Mouse (Mus musculus) fat pad, adult 2 months (tissue): ENCODE results near the gene Nle1.

Experiments used
- DNase-seq: peaks from one replicate; pipeline ENCODE4 v3.0.0-alpha.2; 2011; ENCODE audit warnings: low read depth, low spot score; ENCODE audit errors: extremely low read depth

Nle1 gene

DNA sequence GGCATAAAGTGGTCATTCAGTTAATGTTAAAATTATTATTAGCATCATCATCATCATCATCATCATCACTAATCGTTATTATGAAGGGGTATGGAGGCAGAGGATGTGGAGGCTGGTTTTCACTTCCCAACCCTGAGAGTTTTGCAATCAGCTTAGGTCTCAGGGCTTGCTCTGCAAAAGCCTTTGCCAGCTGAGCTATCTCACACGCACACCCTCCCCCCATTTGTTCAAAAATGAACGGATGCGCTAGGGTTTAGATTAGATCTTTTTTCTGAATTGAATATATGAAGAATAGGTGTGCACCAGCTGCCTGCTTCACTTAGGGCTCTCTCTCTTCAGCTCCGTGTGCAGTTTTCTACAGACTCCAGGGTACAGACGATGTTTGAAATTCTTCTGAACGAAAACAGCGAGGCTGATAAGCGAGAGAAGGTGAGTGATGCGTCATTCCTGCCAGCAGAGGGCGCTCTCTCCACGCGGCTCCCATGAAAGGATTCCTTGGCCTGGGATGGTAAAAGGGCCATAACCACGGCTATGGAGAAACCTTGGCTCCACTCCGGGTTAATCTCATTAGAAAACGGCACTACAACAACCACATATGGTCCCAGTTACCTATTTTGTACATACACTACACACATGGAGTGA, 6.6 kb upstream of the Nle1 start:
- no peak for DNase-seq

DNA sequence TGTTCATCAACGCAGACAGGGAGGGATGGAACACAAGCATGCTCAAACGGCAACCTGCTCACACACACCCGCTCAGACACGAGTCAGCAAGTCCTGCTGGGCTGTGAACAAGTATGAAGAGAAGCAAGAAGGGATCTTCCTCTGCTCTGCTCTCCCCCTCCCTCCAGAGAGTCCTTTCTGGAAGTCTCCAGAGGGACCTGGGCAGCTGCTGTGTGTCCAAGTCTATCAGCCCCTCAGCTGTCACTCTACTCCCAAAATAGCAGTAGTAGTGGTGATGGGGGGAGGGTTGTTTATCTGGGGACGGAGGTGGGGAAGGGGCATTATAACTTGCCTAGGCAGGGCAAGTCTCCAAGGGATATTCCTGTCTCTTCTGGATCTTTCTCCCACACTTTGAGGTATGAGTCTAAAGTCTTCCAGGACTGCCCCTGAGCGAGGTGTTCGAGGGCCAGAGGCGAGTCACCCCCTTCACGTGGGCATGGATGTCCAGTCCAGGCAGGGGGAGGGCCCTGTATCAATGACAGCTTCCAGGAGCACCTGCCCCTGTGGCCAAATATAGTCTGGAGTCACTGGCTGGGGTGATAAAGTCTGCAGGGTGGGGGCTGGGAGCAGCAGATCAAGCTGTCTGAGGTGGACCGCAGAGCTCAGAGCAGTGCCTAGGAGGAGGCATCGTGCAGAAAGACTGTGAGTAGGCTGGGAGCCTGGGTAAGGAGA, 2.6 kb upstream of the Nle1 start:
- DNase-seq = no peak

DNA sequence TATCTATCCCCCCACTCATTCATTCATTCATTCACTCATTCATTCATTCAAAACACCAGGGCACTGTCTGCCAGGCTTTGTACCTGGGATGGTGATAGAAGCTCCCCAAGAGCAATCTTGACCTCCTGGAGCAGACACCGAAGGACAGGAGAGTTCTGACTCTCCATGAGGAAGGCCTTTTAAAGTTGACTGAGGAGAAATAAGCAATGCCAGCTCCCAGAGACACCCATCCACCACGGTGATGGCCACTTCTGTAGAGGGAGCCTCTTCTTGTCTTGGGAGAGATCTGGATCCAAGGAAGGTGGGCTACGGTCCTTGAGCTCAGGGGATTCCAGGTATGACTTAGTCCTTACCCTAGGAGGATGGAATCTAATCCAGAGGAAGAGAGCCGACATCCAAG, 2.0 kb upstream of the Nle1 start, which contains the start of gene Unc45b:
Gene Unc45b (plus strand): TSS at position 301 of the 400 bp plus-strand sequence.
- no peak for DNase-seq

DNA sequence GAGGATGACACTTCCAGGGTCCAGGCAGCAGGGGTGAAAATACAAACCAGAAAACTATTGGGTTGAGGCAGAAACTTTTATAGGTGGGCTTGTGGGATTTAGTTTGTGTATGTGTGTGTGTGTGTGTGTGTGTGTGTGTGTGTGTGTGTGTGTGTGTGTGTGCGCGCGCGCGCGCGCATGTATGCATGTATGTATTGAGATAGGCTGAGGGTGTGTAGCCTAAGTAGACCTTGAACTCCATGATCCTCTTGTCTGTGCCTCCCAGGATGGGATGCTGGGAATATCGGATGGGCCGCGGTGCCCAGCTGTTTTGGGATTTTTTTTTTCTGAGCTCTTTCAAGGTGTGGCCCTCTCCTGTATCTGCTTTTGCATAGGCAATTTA, 388 bp upstream of the Nle1 start:
- no peak for DNase-seq

DNA sequence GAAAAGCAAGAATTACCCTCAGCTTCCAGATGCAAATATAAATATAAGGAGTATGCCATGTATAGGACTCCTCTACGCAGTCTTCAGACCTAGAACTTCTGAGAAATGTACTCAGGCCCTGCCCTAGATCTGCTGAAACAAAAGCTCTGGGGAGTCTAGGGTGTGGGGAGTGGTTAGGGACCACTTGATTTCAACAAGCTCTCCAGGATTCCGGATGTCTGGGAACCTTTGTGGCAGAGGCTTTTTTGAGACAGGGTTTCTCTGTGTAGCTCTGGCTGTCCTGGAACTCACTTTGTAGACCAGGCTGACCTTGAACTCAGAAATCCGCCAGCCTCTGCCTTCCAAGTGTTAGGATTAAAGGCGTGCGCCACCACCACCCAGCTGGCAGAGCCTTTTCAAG, 2.4 kb downstream of the Nle1 start:
- DNase-seq = no peak

DNA sequence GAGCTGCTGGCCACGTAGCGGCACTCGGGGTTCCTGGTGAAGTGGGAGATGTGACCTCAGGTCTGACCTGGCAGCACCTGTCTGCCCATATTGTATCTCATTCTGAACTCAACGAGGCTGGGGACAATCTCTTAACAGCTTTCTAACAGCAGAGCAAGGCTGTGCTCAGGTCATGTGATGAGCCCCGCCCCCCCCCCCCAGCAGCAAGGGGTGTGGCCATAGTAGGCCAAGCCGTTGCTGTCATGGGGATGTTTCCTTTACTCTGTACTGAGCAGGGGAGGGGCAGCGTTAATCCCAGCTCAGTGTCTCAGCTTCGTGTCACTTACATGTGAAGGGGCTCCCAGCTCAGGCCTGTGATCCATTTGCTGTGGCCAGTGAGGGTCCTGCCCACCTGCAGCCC, 3.3 kb downstream of the Nle1 start:
- no peak for DNase-seq

DNA sequence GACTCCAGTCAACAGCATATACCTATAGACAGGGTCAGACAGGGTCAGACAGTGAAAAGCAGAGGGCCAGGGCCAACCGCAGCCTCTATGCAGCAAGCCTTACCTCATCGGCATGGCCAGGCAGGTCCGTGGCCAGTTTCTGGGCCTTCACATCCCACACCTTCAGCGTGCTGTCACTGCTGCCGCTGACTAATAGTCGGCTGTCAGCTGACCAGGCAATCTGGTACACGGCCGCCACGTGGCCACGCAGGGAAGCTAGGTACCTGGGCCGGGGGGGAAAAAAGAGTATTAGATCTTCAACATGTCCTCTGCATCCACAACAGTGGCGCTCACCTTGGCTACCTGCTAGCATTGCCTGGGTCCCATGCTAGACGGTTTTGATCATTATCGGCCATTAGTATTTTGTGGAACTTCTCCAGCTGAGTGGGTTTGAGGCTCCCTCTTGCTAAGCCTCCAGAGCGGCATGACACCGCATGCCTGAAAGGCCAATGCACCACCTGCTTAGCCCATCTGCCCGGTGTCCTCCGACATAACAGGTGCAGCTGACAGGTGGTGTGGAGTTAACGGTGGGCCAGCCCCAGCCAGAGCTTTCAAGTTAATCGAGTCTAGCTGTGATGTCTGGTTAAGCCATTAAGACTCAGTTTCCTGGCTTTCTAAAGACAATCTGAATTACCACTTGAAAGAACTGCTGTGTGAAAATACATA, 6.5 kb downstream of the Nle1 start:
- no peak for DNase-seq

DNA sequence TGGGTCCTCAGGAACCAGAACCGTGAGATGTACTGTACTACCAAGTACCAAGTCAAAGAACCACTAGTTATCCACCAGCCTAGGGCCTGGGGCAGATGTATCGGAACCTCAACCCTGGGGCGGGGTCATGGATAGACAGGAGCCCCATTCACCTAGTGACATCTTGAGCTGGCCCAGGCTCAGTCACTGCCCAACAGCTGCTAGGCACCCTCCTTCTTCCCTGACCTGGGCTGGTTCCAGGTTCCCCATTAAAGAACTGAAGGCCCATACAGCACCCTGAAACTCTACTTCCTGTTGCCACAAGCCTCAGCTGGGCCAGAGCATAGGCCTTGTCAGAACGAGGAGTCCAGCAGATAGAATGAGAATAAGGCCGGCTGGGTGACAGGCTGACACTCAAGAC, 8.5 kb downstream of the Nle1 start:
- no peak for DNase-seq

DNA sequence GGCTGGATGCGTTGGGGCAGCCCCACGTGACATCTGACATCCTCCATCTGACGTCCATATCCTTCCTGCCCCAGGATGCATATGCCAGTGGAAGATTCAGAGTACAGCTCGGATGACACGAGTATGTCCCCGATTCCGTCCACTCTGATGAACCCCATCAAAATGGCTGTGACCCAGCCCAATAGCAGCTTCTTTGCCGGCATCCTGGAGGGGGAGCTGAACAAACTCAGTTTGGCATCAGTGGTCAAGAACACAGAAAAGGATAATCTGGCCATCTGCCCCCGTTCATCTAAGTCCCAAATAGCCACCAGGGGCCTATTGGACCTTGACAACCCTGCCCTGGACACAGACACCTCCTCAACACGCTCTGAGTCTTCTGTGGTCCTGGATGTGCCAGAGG, 10.7 kb downstream of the Nle1 start:
- no peak for DNase-seq

DNA sequence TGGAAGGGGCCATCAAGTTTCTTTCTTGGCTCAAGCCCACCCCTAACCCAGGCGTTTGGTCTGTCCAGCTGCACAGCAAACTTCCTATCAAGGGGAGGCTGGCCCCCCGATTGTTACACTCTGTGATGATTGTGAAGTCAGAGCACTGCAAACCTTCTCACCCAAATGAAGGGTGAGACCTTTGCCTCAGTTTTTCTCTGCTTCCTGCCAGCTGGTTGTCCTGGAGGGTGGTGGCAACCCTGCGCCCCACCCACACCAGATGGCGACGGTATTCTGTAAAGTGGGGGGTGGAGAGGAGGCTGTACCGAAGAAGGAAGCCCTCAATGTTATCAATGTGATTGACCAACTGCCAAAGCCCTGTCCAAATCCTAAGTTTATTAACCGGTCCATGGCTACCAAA, 16.3 kb downstream of the Nle1 start, which contains the start of gene Fndc8:
Gene Fndc8 (plus strand): TSS at position 189 of the 400 bp plus-strand sequence.
- DNase-seq = no peak

DNA sequence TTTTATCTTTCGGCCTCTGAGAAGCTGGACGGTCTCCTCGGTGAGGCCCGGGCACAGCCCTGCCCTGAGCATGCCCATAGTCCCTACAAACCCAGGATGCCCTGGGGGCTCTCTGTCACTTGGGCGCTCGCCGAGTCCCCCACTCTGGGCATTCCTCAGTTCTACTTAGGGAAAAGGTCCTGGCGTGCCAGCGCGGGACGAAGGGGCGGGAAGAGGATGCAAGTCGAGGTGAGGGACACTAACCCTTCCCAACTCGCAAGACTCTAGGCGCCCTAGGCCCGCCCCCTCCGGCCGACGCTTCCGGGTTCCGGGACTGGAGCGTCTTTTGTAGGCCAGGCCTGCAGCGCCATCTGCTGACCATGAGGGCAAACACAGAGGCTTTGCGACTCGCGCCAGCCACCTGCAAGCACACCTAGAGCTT, 17.9 kb downstream of the Nle1 start, which contains the start of gene Rad51d:
Gene Rad51d (minus strand): TSS at position 273 of the 421 bp plus-strand sequence.
- DNase-seq = no peak

DNA sequence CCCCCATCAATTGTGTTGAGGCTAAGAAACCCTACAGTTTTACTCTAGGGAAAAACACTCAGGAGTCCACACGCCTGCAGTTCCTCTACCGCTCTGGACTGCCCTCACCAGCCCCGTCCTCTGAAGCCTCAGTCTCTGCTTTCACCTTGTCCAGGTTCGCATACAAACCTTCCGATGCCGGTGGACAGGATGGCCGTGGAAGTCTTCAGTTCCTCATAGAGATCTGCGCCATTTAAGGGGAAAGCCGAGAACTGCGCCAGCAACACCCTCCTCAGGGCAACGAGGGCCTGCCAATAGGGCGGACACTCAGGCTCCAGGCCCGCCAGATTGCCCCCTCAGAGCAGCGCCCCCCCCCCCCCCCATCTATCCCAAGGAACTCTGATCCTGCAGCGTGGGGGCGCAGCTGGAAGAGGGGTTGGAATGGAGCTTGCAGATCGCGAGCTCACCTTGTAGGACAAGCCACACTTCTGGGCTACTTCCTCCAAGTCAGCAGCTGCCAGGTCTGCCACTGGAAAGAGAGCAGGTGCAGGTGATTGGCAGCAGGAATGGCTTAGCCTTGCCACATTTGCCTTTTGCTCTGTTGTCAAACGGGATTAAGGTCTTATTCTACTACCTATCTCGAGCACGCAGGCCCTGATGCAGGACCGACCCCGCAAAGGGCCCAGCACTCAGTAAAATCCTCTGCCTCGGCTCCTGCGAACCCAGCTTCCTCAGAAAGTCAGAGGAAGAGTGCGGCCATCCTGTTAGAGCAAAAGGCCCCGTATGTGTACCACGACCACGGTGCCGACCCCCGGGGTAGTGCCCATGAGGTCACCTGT, 18.5 kb downstream of the Nle1 start:
- DNase-seq = no peak

DNA sequence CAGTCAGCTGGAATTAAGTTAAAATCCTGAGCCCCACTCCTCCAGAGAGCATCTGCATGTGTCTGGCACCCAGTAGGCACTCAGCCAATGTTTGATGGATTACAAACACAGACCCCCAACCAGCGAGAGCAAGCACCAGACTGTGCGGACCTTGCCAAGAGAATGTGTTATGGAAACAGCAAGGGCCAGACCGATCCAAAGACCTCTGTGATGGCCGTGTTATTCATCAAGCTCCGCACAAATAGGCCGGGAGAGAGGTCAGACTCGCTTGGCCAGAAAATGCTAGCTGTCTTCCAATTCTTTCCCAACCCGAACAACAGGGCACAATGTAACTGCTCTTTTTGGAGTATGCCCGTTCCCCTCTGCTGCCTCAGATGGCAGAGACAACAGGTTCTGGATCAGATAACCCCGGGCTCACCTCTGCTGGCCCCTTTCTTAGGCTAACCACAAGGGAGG, 19.7 kb downstream of the Nle1 start:
- no peak for DNase-seq

DNA sequence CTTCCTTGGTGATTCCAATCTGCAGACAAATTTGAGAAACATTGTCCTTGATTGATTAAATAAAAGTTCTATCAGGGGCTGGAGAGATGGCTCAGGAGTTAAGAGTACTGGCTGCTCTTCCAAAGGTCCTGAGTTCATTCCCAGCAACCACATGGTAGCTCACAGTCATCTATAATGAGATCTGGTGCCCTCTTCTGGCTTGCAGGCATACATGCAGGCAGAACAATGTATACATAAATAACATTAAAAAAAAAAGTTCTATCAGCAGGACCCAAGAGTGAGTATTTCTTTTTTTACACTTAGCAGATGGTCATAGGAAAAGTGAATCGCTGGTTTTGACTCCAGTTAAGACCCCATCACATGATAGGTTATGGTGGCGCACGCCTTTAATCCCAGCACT, 21.7 kb downstream of the Nle1 start:
- DNase-seq = no peak

DNA sequence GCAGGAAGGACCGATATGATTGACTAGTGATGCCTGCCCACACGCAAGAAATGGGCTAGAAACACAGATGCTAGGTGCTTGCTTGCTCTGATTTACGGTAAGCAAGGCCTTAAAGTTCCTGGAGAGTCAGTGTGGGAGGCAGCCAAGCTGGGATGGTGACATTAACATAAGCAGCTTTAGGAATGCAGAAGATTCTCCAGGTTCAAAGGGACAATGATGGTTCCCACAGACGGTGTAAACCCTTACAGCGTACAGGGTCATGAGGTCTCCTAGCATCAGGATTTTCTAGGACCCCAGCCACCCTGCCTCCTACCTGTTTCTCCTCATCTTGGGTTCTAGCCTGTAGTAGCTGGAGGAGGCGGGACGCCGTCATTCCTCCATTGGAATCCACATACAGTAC, 25.0 kb downstream of the Nle1 start:
- DNase-seq = no peak

DNA sequence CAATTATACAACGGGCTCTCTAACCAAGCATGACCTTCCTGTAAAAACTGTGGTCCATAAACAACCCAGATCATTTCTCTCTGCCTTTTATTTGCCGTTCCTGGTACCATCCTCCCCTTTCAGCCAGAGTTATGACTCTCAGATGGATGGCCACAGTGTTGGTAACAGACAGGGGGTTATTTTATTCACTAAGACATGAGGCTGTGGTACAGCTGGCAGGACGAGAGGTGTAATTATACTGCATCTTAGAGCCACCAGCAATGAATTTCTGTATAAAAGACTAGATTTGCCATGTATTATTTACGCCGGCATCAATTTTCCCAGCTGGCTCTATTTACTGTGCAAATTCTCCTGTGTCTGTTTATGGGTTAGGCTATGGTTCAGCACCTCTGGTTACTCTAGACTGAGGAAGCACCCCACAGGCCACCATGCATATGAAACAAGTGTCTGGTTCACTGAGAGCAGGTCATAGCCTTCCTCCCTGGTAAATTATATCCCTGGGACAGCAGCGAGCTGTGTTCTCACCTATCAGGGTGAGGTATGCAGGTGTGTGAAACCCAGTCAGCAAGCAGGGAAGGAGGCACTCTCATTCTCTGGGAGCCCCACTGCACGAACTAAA, 30.4 kb downstream of the Nle1 start:
- no peak for DNase-seq

DNA sequence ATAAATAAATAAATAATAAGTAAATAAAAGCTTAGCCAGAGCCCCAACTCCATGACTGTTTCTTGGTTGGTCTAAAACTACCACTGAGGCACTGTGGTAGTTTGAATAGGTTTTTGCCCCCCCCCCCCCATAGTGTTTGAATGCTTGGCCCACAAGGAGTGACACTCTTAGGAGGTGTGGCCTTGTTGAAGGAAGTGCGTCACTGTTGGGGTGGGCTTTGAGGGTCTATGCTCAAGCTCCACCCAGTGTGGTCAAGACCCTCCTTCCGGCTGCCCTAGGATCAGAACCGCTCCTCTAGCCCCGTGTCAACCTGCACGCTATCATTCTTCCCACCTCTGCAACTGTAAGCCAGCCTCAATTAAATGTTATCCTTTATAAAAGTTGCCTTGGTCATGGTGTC, 32.6 kb downstream of the Nle1 start:
- DNase-seq = no peak

DNA sequence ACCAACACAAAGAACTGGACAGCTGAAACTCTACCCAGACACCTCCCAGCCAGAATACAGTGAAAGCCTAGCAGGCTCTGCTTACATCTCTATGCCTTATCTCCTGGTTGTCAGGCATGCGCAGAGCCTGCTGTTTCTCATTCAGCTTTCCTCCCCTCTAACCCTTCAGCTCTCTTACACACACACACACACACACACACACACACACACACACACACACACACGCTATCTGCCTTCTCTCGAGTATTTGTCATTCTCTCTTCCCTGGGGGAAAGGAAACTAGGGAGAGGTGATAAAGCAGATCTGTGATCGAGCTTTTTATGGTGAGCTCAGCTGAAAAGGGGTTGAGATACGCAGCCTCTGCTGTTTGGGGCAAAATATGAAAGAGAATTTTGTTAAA, 33.3 kb downstream of the Nle1 start:
- DNase-seq = no peak

DNA sequence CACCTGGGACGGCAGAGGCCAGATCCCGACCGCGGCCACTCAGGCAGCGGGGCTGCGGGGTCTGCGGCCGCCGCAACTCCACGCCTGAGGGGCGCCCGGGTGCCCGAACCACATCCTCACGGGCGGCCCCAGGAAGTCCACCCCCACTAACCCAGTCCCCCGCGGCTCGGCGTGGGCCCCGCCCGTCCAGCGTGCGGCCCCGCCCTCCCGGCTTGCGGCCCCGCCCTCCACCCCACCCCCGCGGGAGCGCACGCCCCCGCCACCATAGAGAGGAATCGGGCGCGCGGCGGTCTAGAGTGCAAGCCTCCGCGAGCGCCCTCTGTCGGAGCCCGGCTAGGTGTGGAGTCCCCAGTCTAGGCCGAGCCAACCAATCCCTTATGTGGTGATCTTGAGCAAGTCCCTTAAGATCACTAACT, 37.2 kb downstream of the Nle1 start, which contains the start of gene Rffl:
Gene Rffl (minus strand): TSS at position 180 of the 416 bp plus-strand sequence.
- DNase-seq = no peak

DNA sequence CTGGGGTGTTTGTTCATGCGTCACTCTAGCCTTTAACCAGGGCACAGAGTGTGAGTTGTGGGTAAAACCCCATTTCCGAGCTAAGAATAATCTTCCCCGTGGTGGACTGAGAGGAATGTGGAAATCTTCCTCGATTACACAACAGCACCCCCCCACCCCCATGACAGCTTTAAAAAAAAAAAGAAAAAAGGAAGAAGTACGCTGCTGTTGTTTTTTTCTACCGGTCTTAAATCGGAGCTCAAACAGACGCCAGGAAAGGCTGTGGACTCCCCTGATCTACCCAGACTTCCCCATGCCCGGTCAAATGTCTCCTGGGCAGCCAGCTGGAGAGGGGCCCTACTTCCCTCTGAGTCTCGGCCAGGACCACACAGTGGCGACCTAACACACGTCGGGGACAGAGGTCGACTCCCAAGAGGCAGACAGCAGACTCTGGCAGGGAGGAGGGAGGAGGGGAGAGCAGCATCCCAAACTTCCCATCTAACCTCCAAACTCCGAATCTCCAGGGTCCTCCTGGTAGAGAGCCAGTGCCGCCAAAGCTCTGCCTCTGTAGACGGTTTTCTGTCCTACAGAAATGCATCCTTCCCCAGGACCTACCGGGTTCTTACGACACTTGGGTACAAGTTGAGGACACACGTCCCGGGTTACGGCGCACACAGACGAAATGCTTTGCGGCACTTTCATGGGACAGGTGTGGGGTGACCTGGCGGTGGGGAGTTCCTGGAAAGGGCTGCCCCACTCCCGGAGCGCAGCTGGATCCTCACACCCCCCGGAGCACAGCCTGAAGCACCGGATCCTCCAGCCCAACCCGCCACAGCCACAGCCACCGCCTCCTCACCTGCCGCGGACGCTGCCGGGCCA, 37.8 kb downstream of the Nle1 start:
- DNase-seq = no peak
